In genomic region chr15:62934522-62935189, GRCm38 (mm10) we compare ENCODE assay signal across 10 mouse cellular contexts.
DNase-seq lines count a peak whose midpoint lies in the region; ATAC-seq and TF ChIP-seq lines count a peak whose summit lies in the region.
"Had no signal": no experiment of that assay in that cellular context is flagged by ENCODE, and none has a peak within 500 bp of the region (broad histone marks: within the 10 kb centered on the region; RNA-seq: fewer than 3 reads in every experiment).

No protein-coding gene starts in this region.

- no peak overlapping the region for H3K27ac ChIP-seq in hindbrain, embryonic 14.5 days
- no peak overlapping the region for H3K27ac ChIP-seq in hindbrain, embryonic 13.5 days
- H3K27ac ChIP-seq in CH12.LX (ENCODE audit: insufficient read depth, low read depth) = no peak overlapping the region
- 0 out of 2 replicates have a peak overlapping the region, but pooled peaks have one; percentile 28 for H3K27ac ChIP-seq in embryonic facial prominence, embryonic 14.5 days (replicated peaks; ENCODE audit: low read depth, low read length)
- H3K27ac ChIP-seq in limb, embryonic 14.5 days (replicated peaks; ENCODE audit: low read depth, low read length) = no peak overlapping the region
- no peak overlapping the region for H3K27ac ChIP-seq in layer of hippocampus, adult 2 months
- no peak overlapping the region for H3K27ac ChIP-seq in forebrain, embryonic 11.5 days (ENCODE audit: low read depth, low read length)

- H3K4me3 ChIP-seq in hindbrain, embryonic 14.5 days (replicated peaks; ENCODE audit: low read length) = no peak overlapping the region
- H3K4me3 ChIP-seq in hindbrain, embryonic 13.5 days = no peak overlapping the region
- H3K4me3 ChIP-seq in CH12.LX (replicated peaks in 1 of 3; ENCODE audit: low read depth in 2 of 3, low read length in 2 of 3, poor library complexity in 1 of 3) = no peak overlapping the region
- H3K4me3 ChIP-seq in embryonic facial prominence, embryonic 14.5 days (ENCODE audit: low read depth, low read length) = no peak overlapping the region
- no peak overlapping the region for H3K4me3 ChIP-seq in limb, embryonic 14.5 days (replicated peaks; ENCODE audit: low read length)
- no peak overlapping the region for H3K4me3 ChIP-seq in layer of hippocampus, adult 2 months
- H3K4me3 ChIP-seq in forebrain, embryonic 11.5 days (ENCODE audit: low read depth, low read length) = no peak overlapping the region

- H3K4me1 ChIP-seq in hindbrain, embryonic 14.5 days (replicated peaks; ENCODE audit: control insufficient read depth, insufficient read depth, low read length) = no peaks in the 10 kb centered on the region
- 0 out of 2 replicates have a peak, but pooled peaks cover 3% of the 10 kb centered on the region for H3K4me1 ChIP-seq in hindbrain, embryonic 13.5 days (replicated peaks)
- peaks cover 0 to 12% of the 10 kb centered on the region in 2 experiments; a peak in 2 of 4 replicates for H3K4me1 ChIP-seq in CH12.LX (ENCODE audit: control insufficient read depth in 1 of 2, insufficient read depth in 2 of 2)
- H3K4me1 ChIP-seq in embryonic facial prominence, embryonic 14.5 days (ENCODE audit: control insufficient read depth, insufficient read depth, low read length) = peaks cover 15% of the 10 kb centered on the region; the same call in 1 of the 2 replicates
- H3K4me1 ChIP-seq in limb, embryonic 14.5 days (ENCODE audit: control insufficient read depth, insufficient read depth, low read length) = peaks cover 3% of the 10 kb centered on the region; the same call in 1 of the 2 replicates
- no peaks in the 10 kb centered on the region for H3K4me1 ChIP-seq in forebrain, embryonic 11.5 days (replicated peaks; ENCODE audit: control insufficient read depth, insufficient read depth, low read length)

- no peak overlapping the region for H3K4me2 ChIP-seq in hindbrain, embryonic 14.5 days (replicated peaks)
- no peak overlapping the region for H3K4me2 ChIP-seq in hindbrain, embryonic 13.5 days
- no peak overlapping the region for H3K4me2 ChIP-seq in CH12.LX (ENCODE audit: insufficient read depth, low read depth, poor library complexity, severe bottlenecking)
- H3K4me2 ChIP-seq in embryonic facial prominence, embryonic 14.5 days (ENCODE audit: low read depth, low read length) = no peak overlapping the region
- H3K4me2 ChIP-seq in limb, embryonic 14.5 days (replicated peaks; ENCODE audit: low read depth, low read length, severe bottlenecking) = no peak overlapping the region
- no peak overlapping the region for H3K4me2 ChIP-seq in forebrain, embryonic 11.5 days (ENCODE audit: low read depth, low read length, severe bottlenecking)

- H3K36me3 ChIP-seq in hindbrain, embryonic 14.5 days (replicated peaks; ENCODE audit: control insufficient read depth, insufficient read depth) = no peaks in the 10 kb centered on the region
- no peaks in the 10 kb centered on the region for H3K36me3 ChIP-seq in hindbrain, embryonic 13.5 days
- H3K36me3 ChIP-seq in CH12.LX (replicated peaks in 1 of 2; ENCODE audit: control insufficient read depth in 1 of 2, insufficient read depth in 1 of 2, low read length in 1 of 2) = no peaks in the 10 kb centered on the region
- no peaks in the 10 kb centered on the region for H3K36me3 ChIP-seq in embryonic facial prominence, embryonic 14.5 days (ENCODE audit: control insufficient read depth, insufficient read depth, low read length)
- no peaks in the 10 kb centered on the region for H3K36me3 ChIP-seq in limb, embryonic 14.5 days (ENCODE audit: control insufficient read depth, insufficient read depth, low read length)
- no peaks in the 10 kb centered on the region for H3K36me3 ChIP-seq in forebrain, embryonic 11.5 days (ENCODE audit: control insufficient read depth, insufficient read depth, low read length)

- peak; percentile 65; the same call in 1 of the 2 replicates for TF ChIP-seq EP300 in CH12.LX (IDR thresholded peaks at IDR 0.05; ENCODE audit: low read length)

- H3K9me3 ChIP-seq in hindbrain, embryonic 14.5 days (ENCODE audit: control insufficient read depth, low read length) = no peaks in the 10 kb centered on the region
- no peaks in the 10 kb centered on the region for H3K9me3 ChIP-seq in hindbrain, embryonic 13.5 days
- H3K9me3 ChIP-seq in CH12.LX (replicated peaks; ENCODE audit: low read length) = no peaks in the 10 kb centered on the region
- no peaks in the 10 kb centered on the region for H3K9me3 ChIP-seq in embryonic facial prominence, embryonic 14.5 days (ENCODE audit: control insufficient read depth, low read length)
- H3K9me3 ChIP-seq in limb, embryonic 14.5 days (ENCODE audit: control insufficient read depth, low read length) = no peaks in the 10 kb centered on the region
- no peaks in the 10 kb centered on the region for H3K9me3 ChIP-seq in forebrain, embryonic 11.5 days (ENCODE audit: control insufficient read depth, low read length)

- DNase-seq in hindbrain, embryonic 14.5 days (ENCODE audit: low spot score) = peak; percentile 42
- DNase-seq in CH12.LX (ENCODE audit: extremely low read depth) = peak; percentile 12
- peak; percentile 91 for DNase-seq in embryonic facial prominence, embryonic 14.5 days (ENCODE audit: low spot score)
- DNase-seq in limb, embryonic 14.5 days (ENCODE audit: low spot score) = peak; percentile 87
- no peak for DNase-seq in layer of hippocampus, adult 2 months (ENCODE audit: low spot score in 2 of 2)
- no peak for DNase-seq in forebrain, embryonic 11.5 days (ENCODE audit: low spot score)
- DNase-seq: forebrain, postnatal 0 days had no signal

- TF ChIP-seq CTCF in CH12.LX (conservative IDR thresholded peaks at IDR 0.05 in 1 of 2, IDR thresholded peaks at IDR 0.05 in 1 of 2; ENCODE audit: low read depth in 2 of 2, low read length in 2 of 2) = no peak
- TF ChIP-seq CTCF in layer of hippocampus, adult 2 months (conservative IDR thresholded peaks at IDR 0.05) = no peak

- no peaks in the 10 kb centered on the region for H3K79me2 ChIP-seq in CH12.LX (replicated peaks; ENCODE audit: control insufficient read depth, extremely low read depth, insufficient read depth, poor library complexity, severe bottlenecking)

- no peak overlapping the region for H3K9ac ChIP-seq in hindbrain, embryonic 14.5 days
- no peak overlapping the region for H3K9ac ChIP-seq in hindbrain, embryonic 13.5 days
- no peak overlapping the region for H3K9ac ChIP-seq in CH12.LX (ENCODE audit: insufficient read depth, low read depth)
- no peak overlapping the region for H3K9ac ChIP-seq in embryonic facial prominence, embryonic 14.5 days (ENCODE audit: low read depth, low read length)
- no peak overlapping the region for H3K9ac ChIP-seq in limb, embryonic 14.5 days (ENCODE audit: low read depth, low read length, severe bottlenecking)
- H3K9ac ChIP-seq in forebrain, embryonic 11.5 days (ENCODE audit: low read length) = no peak overlapping the region
- H3K9ac ChIP-seq: forebrain, postnatal 0 days had no signal

- in situ Hi-C loops in CH12.LX (cut with MboI; ENCODE audit: low pct_ligation_motif_present, low pct_unique_long_range_greater_than_20kb, low sequenced_read_pairs) = no loop called here

- TF ChIP-seq POLR2A in CH12.LX (IDR thresholded peaks at IDR 0.05; ENCODE audit: low read depth, low read length) = no peak
- TF ChIP-seq POLR2A in limb, embryonic 14.5 days (IDR thresholded peaks at IDR 0.05; ENCODE audit: borderline replicate concordance, extremely low read depth, insufficient read depth, insufficient read length) = no peak

- no peak for ATAC-seq in hindbrain, embryonic 14.5 days (ENCODE audit: low FRiP score)
- no peak for ATAC-seq in hindbrain, embryonic 13.5 days (ENCODE audit: low FRiP score)
- peak; percentile 60; the same call in 1 of the 2 replicates for ATAC-seq in embryonic facial prominence, embryonic 14.5 days (ENCODE audit: low read depth)
- ATAC-seq in limb, embryonic 14.5 days (ENCODE audit: low FRiP score, low read depth) = peak; percentile 80
- ATAC-seq in megakaryocyte-erythroid progenitor cell, adult 5-6 weeks (replicated peaks; ENCODE audit: low FRiP score, low TSS enrichment, poor library complexity, severe bottlenecking) = no peak
- ATAC-seq in forebrain, embryonic 11.5 days (replicated peaks; ENCODE audit: low FRiP score) = no peak
- ATAC-seq: forebrain, postnatal 0 days; Patski had no signal

- dilution Hi-C loops in CH12.LX (cut with MboI; ENCODE audit: extremely low pct_ligation_motif_present, extremely low pct_unique_long_range_greater_than_20kb, low sequenced_read_pairs) = no loop called here

- no peak for TF ChIP-seq RAD21 in CH12.LX (IDR thresholded peaks at IDR 0.05; ENCODE audit: low read depth, low read length)

- H3K27me3 ChIP-seq in hindbrain, embryonic 14.5 days (ENCODE audit: control insufficient read depth, insufficient read depth, low read length) = no peaks in the 10 kb centered on the region
- H3K27me3 ChIP-seq in hindbrain, embryonic 13.5 days = no peaks in the 10 kb centered on the region
- H3K27me3 ChIP-seq in CH12.LX (replicated peaks) = no peaks in the 10 kb centered on the region
- H3K27me3 ChIP-seq in embryonic facial prominence, embryonic 14.5 days (replicated peaks; ENCODE audit: control insufficient read depth, insufficient read depth, low read length) = no peaks in the 10 kb centered on the region
- H3K27me3 ChIP-seq in limb, embryonic 14.5 days (ENCODE audit: control insufficient read depth, insufficient read depth, low read length) = no peaks in the 10 kb centered on the region
- no peaks in the 10 kb centered on the region for H3K27me3 ChIP-seq in forebrain, embryonic 11.5 days (ENCODE audit: control insufficient read depth, insufficient read depth, low read length)
- H3K27me3 ChIP-seq: Patski had no signal

TF ChIP-seq in CH12.LX, 34 proteins besides CTCF, POLR2A, EP300 and RAD21:
- TF ChIP-seq SMC3 (IDR thresholded peaks at IDR 0.05; ENCODE audit: low read depth, low read length) (no peak; the same call in 1 of the 2 replicates), ELF1 (IDR thresholded peaks at IDR 0.05; ENCODE audit: low read depth, low read length) (peak; percentile 30; the same call in 1 of the 2 replicates)

Comparison
In these comparisons a context has a peak if more than half of its experiments do, and no peak if none do; other contexts are left out.
1. ATAC-seq: peak in embryonic facial prominence, embryonic 14.5 days (single experiment) and limb, embryonic 14.5 days (single experiment); none in hindbrain, embryonic 14.5 days (single experiment), hindbrain, embryonic 13.5 days (single experiment), megakaryocyte-erythroid progenitor cell, adult 5-6 weeks (single experiment) and forebrain, embryonic 11.5 days (single experiment).
2. DNase-seq: peak in hindbrain, embryonic 14.5 days (single experiment), CH12.LX (single experiment), embryonic facial prominence, embryonic 14.5 days (single experiment) and limb, embryonic 14.5 days (single experiment); none in layer of hippocampus, adult 2 months (0 of 2) and forebrain, embryonic 11.5 days (single experiment).